31 mouse cellular contexts compared by ENCODE assay signal in the genomic region with DNA sequence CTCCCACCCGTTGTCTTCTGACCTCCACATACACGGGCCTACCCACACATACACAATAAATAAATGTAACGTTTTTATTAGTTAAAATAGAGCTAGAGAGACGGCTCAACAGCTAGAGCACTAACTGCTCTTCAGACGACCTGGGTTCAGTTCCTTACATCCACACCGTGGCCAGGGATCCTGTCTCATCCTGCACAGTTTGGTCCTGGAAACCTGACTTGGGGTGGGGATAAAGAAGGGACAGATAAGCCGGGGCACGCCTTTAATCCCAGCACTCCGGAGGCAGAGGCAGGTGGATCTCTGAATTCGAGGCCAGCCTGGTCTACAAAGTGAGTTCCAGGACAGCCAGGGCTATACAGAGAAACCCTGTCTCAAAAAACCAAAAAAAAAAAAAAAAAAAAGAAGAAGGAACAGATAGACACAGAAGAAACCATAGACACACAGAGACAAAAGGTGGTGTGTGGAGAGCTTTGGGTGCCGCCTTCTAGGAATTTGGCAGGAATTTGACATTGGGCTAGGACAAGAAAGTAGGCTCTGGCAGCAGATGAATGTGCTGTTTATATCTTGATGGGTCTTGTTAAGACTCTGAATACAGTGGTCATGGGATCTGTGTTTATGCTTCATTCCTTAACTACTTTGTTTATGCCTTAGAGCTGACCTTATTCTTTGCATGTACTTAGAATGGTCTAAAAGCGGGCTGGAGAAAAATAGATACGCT. TPM values are rescaled to one million over a fixed set of nuclear protein-coding genes. Genes with fewer than 3 reads are reported as not detected.
DNase-seq lines count a peak whose midpoint lies in the region; ATAC-seq lines count a peak whose summit lies in the region.
"Had no signal": no experiment of that assay in that cellular context is flagged by ENCODE, and none has a peak within 500 bp of the region (broad histone marks: within the 10 kb centered on the region; RNA-seq: fewer than 3 reads in every experiment).

No protein-coding gene starts in this region.

- H3K27me3 ChIP-seq in liver, embryonic 13.5 days: no peaks in the 10 kb centered on the region
- no peaks in the 10 kb centered on the region for H3K27me3 ChIP-seq in forebrain, embryonic 16.5 days (replicated peaks; ENCODE audit: control insufficient read depth, insufficient read depth, low read length)
- H3K27me3 ChIP-seq: CH12.LX; embryonic facial prominence, embryonic 13.5 days; forebrain, embryonic 15.5 days; heart, embryonic 12.5 days; hindbrain, embryonic 13.5 days; intestine, embryonic 15.5 days; Patski had no signal

- H3K27ac ChIP-seq in liver, embryonic 13.5 days: peak overlapping the region; percentile 7; the same call in 1 of the 2 replicates
- no peak overlapping the region for H3K27ac ChIP-seq in forebrain, embryonic 16.5 days (ENCODE audit: low read length)
- H3K27ac ChIP-seq: embryonic facial prominence, embryonic 10.5 days; embryonic facial prominence, embryonic 13.5 days; forebrain, embryonic 12.5 days; forebrain, embryonic 15.5 days; gastrocnemius, adult 2 months; heart, embryonic 15.5 days; hindbrain, embryonic 10.5 days; hindbrain, embryonic 13.5 days; intestine, embryonic 15.5 days had no signal

- no peak overlapping the region for H3K9ac ChIP-seq in liver, embryonic 13.5 days
- H3K9ac ChIP-seq in forebrain, embryonic 16.5 days (replicated peaks; ENCODE audit: low read depth, low read length): no peak overlapping the region
- H3K9ac ChIP-seq: embryonic facial prominence, embryonic 13.5 days; forebrain, embryonic 12.5 days; forebrain, embryonic 15.5 days; heart, embryonic 12.5 days; heart, embryonic 15.5 days; hindbrain, embryonic 13.5 days; intestine, embryonic 15.5 days had no signal

- 74% methylated on average over 13 of the region's 13 CpGs for WGBS in liver, embryonic 13.5 days (ENCODE audit: insufficient replicate concordance)
- 81% methylated on average over 13 of the region's 13 CpGs for WGBS in forebrain, embryonic 16.5 days

- H3K4me3 ChIP-seq in liver, embryonic 13.5 days (replicated peaks): no peak overlapping the region
- H3K4me3 ChIP-seq in forebrain, embryonic 16.5 days (replicated peaks; ENCODE audit: low read length): no peak overlapping the region
- H3K4me3 ChIP-seq: embryonic facial prominence, embryonic 10.5 days; embryonic facial prominence, embryonic 13.5 days; erythroblast, embryonic 14.5 days; forebrain, embryonic 12.5 days; forebrain, embryonic 15.5 days; gastrocnemius, adult 2 months; heart, embryonic 12.5 days; heart, embryonic 15.5 days; hindbrain, embryonic 10.5 days; hindbrain, embryonic 13.5 days; intestine, embryonic 15.5 days had no signal

- ATAC-seq in liver, embryonic 13.5 days (ENCODE audit: low read depth): no peak
- ATAC-seq in forebrain, embryonic 16.5 days: no peak
- ATAC-seq: activated CD4-positive, CD25-positive, alpha-beta regulatory T cell, adult 4 months; forebrain, embryonic 15.5 days; hindbrain, embryonic 16.5 days; intestine, embryonic 15.5 days; Patski had no signal

- H3K4me1 ChIP-seq in liver, embryonic 13.5 days (replicated peaks): peaks cover 56% of the 10 kb centered on the region
- peaks cover 14% of the 10 kb centered on the region for H3K4me1 ChIP-seq in forebrain, embryonic 16.5 days (replicated peaks; ENCODE audit: control insufficient read depth, insufficient read depth, low read length)

- H3K36me3 ChIP-seq in liver, embryonic 13.5 days: peaks cover 5% of the 10 kb centered on the region
- H3K36me3 ChIP-seq in forebrain, embryonic 16.5 days (ENCODE audit: control insufficient read depth, insufficient read depth): no peaks in the 10 kb centered on the region
- H3K36me3 ChIP-seq: embryonic facial prominence, embryonic 13.5 days; forebrain, embryonic 15.5 days; heart, embryonic 15.5 days; intestine, embryonic 15.5 days had no signal

- H3K9me3 ChIP-seq in liver, embryonic 13.5 days (replicated peaks): no peaks in the 10 kb centered on the region
- H3K9me3 ChIP-seq in forebrain, embryonic 16.5 days (ENCODE audit: control insufficient read depth, low read length): no peaks in the 10 kb centered on the region
- H3K9me3 ChIP-seq: embryonic facial prominence, embryonic 10.5 days; embryonic facial prominence, embryonic 13.5 days; forebrain, embryonic 12.5 days; forebrain, embryonic 15.5 days; heart, embryonic 12.5 days; heart, embryonic 15.5 days; hindbrain, embryonic 10.5 days; hindbrain, embryonic 13.5 days; intestine, embryonic 15.5 days had no signal

- no peak overlapping the region for H3K4me2 ChIP-seq in liver, embryonic 13.5 days
- H3K4me2 ChIP-seq in forebrain, embryonic 16.5 days (ENCODE audit: low read length): no peak overlapping the region
- H3K4me2 ChIP-seq: embryonic facial prominence, embryonic 13.5 days; forebrain, embryonic 12.5 days; forebrain, embryonic 15.5 days; heart, embryonic 12.5 days; heart, embryonic 15.5 days; hindbrain, embryonic 13.5 days; intestine, embryonic 15.5 days had no signal

- no peak for DNase-seq in liver, embryonic 13.5 days
- DNase-seq in liver (no peak), ES-CJ7 (ENCODE audit: low read depth, low spot score) (peak; percentile 63), ZHBTc4 (ENCODE audit: low read depth, low spot score) (peak; percentile 91)
- DNase-seq in right cerebral cortex, postnatal 25 days: no peak
- DNase-seq: adrenal gland, adult 8-10 months; adrenal gland, postnatal 25 days; B cell, adult 2 months; cerebellum, adult 8-10 months; cerebellum, postnatal 36 days; embryo, embryonic 11 days; gastrocnemius, adult 2 months; gastrocnemius, postnatal 14 days; heart, adult 11 months; heart, postnatal 10 days; heart, postnatal 36 days had no signal

RNA-seq across cellular contexts. Expression of gene Pip4k2c, which starts 2.5 kb away (rescaled TPM):
- polyA plus RNA-seq in liver, embryonic 13.5 days (2015; fragmentation: Nextera tagmentation; extraction: Ambion mirVana): 39.8 and 45.8 TPM in 2 replicates
- 26.7 and 28.4 TPM in 2 replicates for polyA plus RNA-seq in forebrain, embryonic 16.5 days (2015; fragmentation: Nextera tagmentation; extraction: Ambion mirVana)

RNA-seq across cellular contexts. Expression of gene Dtx3, which starts 18.3 kb away (rescaled TPM):
- 16.8 and 19.3 TPM in 2 replicates for polyA plus RNA-seq in liver, embryonic 13.5 days (2015; fragmentation: Nextera tagmentation; extraction: Ambion mirVana)
- polyA plus RNA-seq in forebrain, embryonic 16.5 days (2015; fragmentation: Nextera tagmentation; extraction: Ambion mirVana): 179 and 224 TPM in 2 replicates

RNA-seq across cellular contexts. Expression of gene Arhgef25, which starts 24.0 kb away (rescaled TPM):
- polyA plus RNA-seq in liver, embryonic 13.5 days (2015; fragmentation: Nextera tagmentation; extraction: Ambion mirVana): 8.1 and 8.2 TPM in 2 replicates
- 32.3 and 33.0 TPM in 2 replicates for polyA plus RNA-seq in forebrain, embryonic 16.5 days (2015; fragmentation: Nextera tagmentation; extraction: Ambion mirVana)
- polyA plus RNA-seq: activated CD4-positive, CD25-positive, alpha-beta regulatory T cell, adult 4 months had no signal

RNA-seq across cellular contexts. Expression of gene Slc26a10, which starts 33.4 kb away (rescaled TPM):
- polyA plus RNA-seq in liver, embryonic 13.5 days (2015; fragmentation: Nextera tagmentation; extraction: Ambion mirVana): 1.8 and 2.1 TPM in 2 replicates
- polyA plus RNA-seq in forebrain, embryonic 16.5 days (2015; fragmentation: Nextera tagmentation; extraction: Ambion mirVana): 1.0 and 1.6 TPM in 2 replicates
- polyA plus RNA-seq: erythroblast, embryonic 14.5 days had no signal

RNA-seq across cellular contexts. Expression of gene B4galnt1, which starts 48.8 kb away (rescaled TPM):
- polyA plus RNA-seq in liver, embryonic 13.5 days (2015; fragmentation: Nextera tagmentation; extraction: Ambion mirVana): 9.3 and 11.0 TPM in 2 replicates
- 41.5 and 45.8 TPM in 2 replicates for polyA plus RNA-seq in forebrain, embryonic 16.5 days (2015; fragmentation: Nextera tagmentation; extraction: Ambion mirVana)

Comparison
In these comparisons a context has a peak if more than half of its experiments do, and no peak if none do; other contexts are left out.
1. DNase-seq: peak in ES-CJ7 (single experiment) and ZHBTc4 (single experiment); none in liver, embryonic 13.5 days (single experiment), liver (single experiment) and right cerebral cortex, postnatal 25 days (single experiment).